Mouse (Mus musculus) liver, embryonic 16.5 days (tissue): ENCODE results near the gene Naa40. TPM values are rescaled to one million over a fixed set of nuclear protein-coding genes. Genes with fewer than 3 reads are reported as not detected.

Experiments
- ATAC-seq: fragments of 200-750 bp; cut with Nextera tagmentation; 2 replicates; pipeline ENCODE4 v1.8.0; 2017; ENCODE audit warnings: low read depth, mild to moderate bottlenecking, moderate number of reproducible peaks, moderate library complexity
- H3K27ac ChIP-seq: fragments of 300-500 bp; sonication (generic); 2 replicates; pipeline ENCODE4 v1.5.1; 2014; ENCODE audit warnings: mild to moderate bottlenecking, low read length
- H3K27me3 ChIP-seq: fragments of 300-500 bp; sonication (generic); 2 replicates; pipeline ENCODE4 v1.6.1; 2014; ENCODE audit warnings: low read depth, low read length, mixed read lengths; ENCODE audit not compliant: control insufficient read depth, insufficient read depth
- H3K36me3 ChIP-seq: fragments of 300-500 bp; sonication (generic); 2 replicates; pipeline ENCODE4 v1.6.1; 2014; ENCODE audit warnings: mild to moderate bottlenecking; ENCODE audit not compliant: control insufficient read depth, insufficient read depth
- H3K4me1 ChIP-seq: fragments of 300-500 bp; sonication (generic); 2 replicates; pipeline ENCODE4 v1.6.1; 2014; ENCODE audit warnings: low read depth, low read length, mixed read lengths; ENCODE audit not compliant: control insufficient read depth
- H3K4me2 ChIP-seq: fragments of 300-500 bp; sonication (generic); 2 replicates; pipeline ENCODE4 v1.6.1; 2014; ENCODE audit warnings: low read depth, low read length, mixed read lengths
- H3K4me3 ChIP-seq: fragments of 300-500 bp; sonication (generic); 2 replicates; pipeline ENCODE4 v1.5.1; 2014; ENCODE audit warnings: low read depth, mild to moderate bottlenecking, low read length
- H3K9ac ChIP-seq: fragments of 300-500 bp; sonication (generic); 2 replicates; pipeline ENCODE4 v1.6.1; 2014; ENCODE audit warnings: low read depth, low read length
- H3K9me3 ChIP-seq: fragments of 300-500 bp; sonication (generic); replicated peaks from 2 replicates; pipeline ENCODE4 v1.6.1; 2016; ENCODE audit warnings: low read length; ENCODE audit not compliant: control insufficient read depth
- WGBS: fragments of 180-500 bp; shearing (Covaris S2); extraction: QIAGEN DNeasy Blood & Tissue Kit; methylation state at CpG from one replicate; pipeline ENCODE4 v1.1.7; 2014; ENCODE audit not compliant: insufficient replicate concordance; 5-methylcytosine and 5-hydroxymethylcytosine counted together
- polyA plus RNA-seq: library from polyadenylated mRNA; unstranded; fragments of >200 nt; fragmentation: Nextera tagmentation; extraction: Ambion mirVana; gene quantifications from 2 replicates; pipeline ENCODE4 v1.2.1, GENCODE M21; 2015

The Naa40 gene
- polyA plus RNA-seq, 1 experiment from 2014 or later = 22.1 TPM

DNA sequence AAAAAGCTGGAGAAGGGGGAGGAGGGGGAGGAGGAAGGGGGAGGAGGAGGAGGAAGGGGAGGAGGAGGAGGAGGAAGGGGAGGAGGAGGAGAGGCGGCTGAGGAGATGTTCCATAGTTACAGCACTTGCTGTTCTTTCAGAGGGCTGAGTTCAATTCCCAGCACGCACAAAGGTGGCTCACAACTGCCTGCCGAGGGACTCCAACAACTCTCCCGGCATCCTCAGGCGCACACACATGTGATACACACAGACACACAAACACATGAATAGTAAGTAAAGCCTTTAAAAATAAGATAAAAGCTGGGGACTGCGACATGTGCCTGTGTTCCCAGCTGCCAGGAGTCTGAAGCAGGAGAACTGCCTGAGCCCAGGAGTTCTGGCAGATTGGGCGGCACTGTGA is 59.5 kb downstream of the Naa40 start:
- no peak overlapping the region for H3K4me3 ChIP-seq
- no peak overlapping the region for H3K4me2 ChIP-seq
- ATAC-seq = no peak
- H3K9me3 ChIP-seq = no peaks in the 10 kb centered on the region
- WGBS = 64% methylated on average over 7 of the region's 7 CpGs
- H3K4me1 ChIP-seq = peaks cover 5% of the 10 kb centered on the region
- H3K27ac ChIP-seq = no peak overlapping the region
- H3K36me3 ChIP-seq = no peaks in the 10 kb centered on the region
- no peak overlapping the region for H3K9ac ChIP-seq
- H3K27me3 ChIP-seq = peaks cover 19% of the 10 kb centered on the region

DNA sequence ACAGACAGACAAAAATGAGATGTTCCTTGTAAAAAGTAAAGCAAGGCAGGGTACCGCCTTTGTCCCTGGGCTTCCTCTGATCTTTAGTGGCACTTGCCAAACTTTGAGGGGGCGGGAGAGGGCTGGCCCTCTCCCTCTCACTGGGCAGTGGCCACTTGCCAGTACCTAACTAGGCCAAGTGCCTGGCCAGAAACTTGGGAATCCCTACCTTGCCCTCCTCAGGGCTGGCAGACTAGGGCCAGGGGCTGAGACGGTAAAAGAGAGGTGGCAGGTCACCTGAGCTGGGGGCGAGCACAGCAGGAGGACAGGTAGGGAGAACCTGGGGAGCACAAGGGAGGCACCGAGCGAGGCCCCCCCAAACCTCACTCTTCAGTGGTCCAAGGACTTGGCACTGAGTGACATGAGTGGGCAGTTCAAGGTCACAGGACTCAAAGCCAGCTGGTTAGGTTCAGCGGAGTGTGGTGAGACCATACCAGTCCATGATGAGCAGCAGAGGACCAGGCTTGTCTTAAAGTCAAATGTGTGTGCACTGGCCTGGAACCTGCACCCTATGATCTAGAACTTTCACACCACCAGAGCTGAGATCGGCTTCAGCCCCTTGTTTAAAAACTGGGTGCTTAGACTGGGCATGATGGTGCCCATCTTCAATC is 60.1 kb downstream of the Naa40 start:
- no peaks in the 10 kb centered on the region for H3K9me3 ChIP-seq
- H3K4me3 ChIP-seq = no peak overlapping the region
- peaks cover 5% of the 10 kb centered on the region for H3K4me1 ChIP-seq
- H3K9ac ChIP-seq = no peak overlapping the region
- peaks cover 19% of the 10 kb centered on the region for H3K27me3 ChIP-seq
- H3K4me2 ChIP-seq = no peak overlapping the region
- ATAC-seq = no peak
- no peak overlapping the region for H3K27ac ChIP-seq
- H3K36me3 ChIP-seq = no peaks in the 10 kb centered on the region
- WGBS = 68% methylated on average over 8 of the region's 8 CpGs

- peaks cover 19% of the 10 kb centered on the region for H3K27me3 ChIP-seq
- 46% methylated on average over 3 of the region's 3 CpGs for WGBS
Measured at GRCm38 (mm10) chr19:7178841-7179452, 62.0 kb downstream of the Naa40 start.

DNA sequence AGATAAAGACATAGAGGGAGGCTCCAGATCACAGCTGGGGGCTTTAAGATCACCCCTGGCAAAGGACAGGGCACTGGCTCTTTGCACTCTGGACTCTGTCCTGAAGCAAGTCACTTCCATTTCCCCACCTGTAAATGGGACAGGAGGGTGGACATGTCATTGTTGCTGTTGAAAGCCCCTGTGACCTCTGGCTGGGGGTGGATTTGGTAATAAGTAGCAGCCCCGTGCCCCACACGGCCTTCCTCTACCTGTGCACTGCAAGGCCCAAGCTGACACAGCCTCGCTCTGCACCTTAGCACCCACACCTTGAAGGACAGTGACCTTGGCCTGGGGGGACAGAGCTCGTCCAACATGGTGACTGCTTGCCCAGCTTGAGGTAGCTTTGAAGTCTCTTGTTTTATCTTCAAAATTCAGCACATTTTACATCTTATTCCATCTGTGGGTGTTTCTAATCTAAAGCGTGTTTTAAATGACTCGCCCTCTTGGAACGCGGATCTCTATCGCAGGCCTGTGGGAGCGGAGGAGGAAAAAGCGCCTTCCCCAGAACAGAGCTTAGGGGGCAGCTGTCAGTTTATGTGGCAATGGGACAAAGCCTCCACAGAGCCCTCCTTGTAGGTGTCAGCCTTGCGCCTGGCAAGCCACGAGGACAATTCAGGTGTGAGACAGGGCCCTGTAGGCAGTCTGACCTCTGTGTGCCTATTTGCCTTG is 63.0 kb downstream of the Naa40 start:
- H3K27me3 ChIP-seq = peaks cover 15% of the 10 kb centered on the region
- peaks cover 5% of the 10 kb centered on the region for H3K4me1 ChIP-seq
- no peak overlapping the region for H3K27ac ChIP-seq
- H3K4me2 ChIP-seq = no peak overlapping the region
- no peak overlapping the region for H3K9ac ChIP-seq
- 61% methylated on average over 13 of the region's 13 CpGs for WGBS
- no peaks in the 10 kb centered on the region for H3K36me3 ChIP-seq
- peak; percentile 37; the same call in 1 of the 2 replicates for ATAC-seq
- no peak overlapping the region for H3K4me3 ChIP-seq
- H3K9me3 ChIP-seq = no peaks in the 10 kb centered on the region

More at GRCm38 (mm10) chr19:7178841-7179452, 62.0 kb downstream of the Naa40 start:
- Histone ChIP-seq H3K27ac (no peak overlapping the region), H3K4me1 (peaks cover 5% of the 10 kb centered on the region), H3K9ac (no peak overlapping the region), H3K4me2 (no peak overlapping the region), H3K9me3 (no peaks in the 10 kb centered on the region), H3K36me3 (no peaks in the 10 kb centered on the region), H3K4me3 (no peak overlapping the region)
- ATAC-seq = no peak

DNA sequence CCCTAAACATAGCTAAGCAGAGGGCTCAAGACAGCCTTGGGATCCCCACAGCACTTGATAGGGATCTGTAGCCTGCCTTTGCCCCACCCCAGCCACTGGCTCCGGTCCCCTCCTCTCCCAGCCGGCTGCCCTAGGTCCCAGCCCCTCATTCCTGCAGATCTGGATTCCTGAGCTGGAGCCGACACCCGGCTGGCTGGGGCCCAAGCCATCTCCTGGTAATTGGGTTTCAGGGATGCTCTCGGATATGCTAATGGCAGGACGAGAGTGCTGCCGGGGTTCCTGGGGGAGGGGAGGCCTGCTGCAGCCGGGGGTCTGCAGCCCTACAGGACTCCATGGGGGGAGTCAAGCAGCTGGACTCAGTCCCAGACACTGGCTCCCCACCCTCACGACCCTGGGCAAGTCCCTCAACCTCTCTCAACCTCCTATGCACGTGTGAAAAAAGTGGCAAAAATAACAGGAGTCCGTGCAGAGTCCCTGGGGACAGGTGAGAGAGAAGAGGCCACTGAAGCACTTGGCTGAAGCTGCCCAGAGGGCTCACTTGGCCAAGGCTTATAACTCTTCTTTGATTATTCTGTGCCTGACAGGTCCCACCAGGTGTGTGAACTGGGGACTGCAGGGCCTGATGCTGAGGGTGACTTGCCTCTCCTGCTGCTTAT is 64.8 kb downstream of the Naa40 start:
- WGBS = 38% methylated on average over 11 of the region's 11 CpGs

More for the DNA sequence above, 64.8 kb downstream of the Naa40 start:
- H3K4me2 ChIP-seq = no peak overlapping the region
- H3K36me3 ChIP-seq = no peaks in the 10 kb centered on the region
- H3K9me3 ChIP-seq = no peaks in the 10 kb centered on the region
- no peak overlapping the region for H3K4me3 ChIP-seq
- peaks cover 2% of the 10 kb centered on the region; the same call in 1 of the 2 replicates for H3K4me1 ChIP-seq
- no peak overlapping the region for H3K9ac ChIP-seq
- peaks cover 4% of the 10 kb centered on the region; the same call in 1 of the 2 replicates for H3K27me3 ChIP-seq
- no peak overlapping the region for H3K27ac ChIP-seq
- ATAC-seq = no peak

Other genes with a start within 250 kb of the Naa40 start
- gene Dnajc4, start 248.6 kb downstream of the Naa40 start, polyA plus RNA-seq = 9.9 and 10.5 TPM in 2 replicates
- 10.1 and 10.5 TPM in 2 replicates for gene Nudt22, start 245.1 kb downstream of the Naa40 start, polyA plus RNA-seq
- 1.6 and 2.5 TPM in 2 replicates for gene Trpt1, start 245.1 kb downstream of the Naa40 start, polyA plus RNA-seq
- gene Fermt3, start 221.7 kb downstream of the Naa40 start, polyA plus RNA-seq = 103 and 105 TPM in 2 replicates
- gene Stip1, start 201.2 kb downstream of the Naa40 start, polyA plus RNA-seq = 103 and 104 TPM in 2 replicates
- gene Macrod1, start 184.4 kb downstream of the Naa40 start, polyA plus RNA-seq = 4.6 and 5.8 TPM in 2 replicates
- 0.09 and 0.19 TPM in 2 replicates for gene Flrt1, start 135.5 kb downstream of the Naa40 start, polyA plus RNA-seq
- 50.0 and 50.9 TPM in 2 replicates for gene Otub1, start 34.9 kb downstream of the Naa40 start, polyA plus RNA-seq
- gene Cox8a, start 23.6 kb downstream of the Naa40 start, polyA plus RNA-seq = 563 and 565 TPM in 2 replicates
- 0.27 and 0.47 TPM in 2 replicates for gene Rcor2, start 26.1 kb upstream of the Naa40 start, polyA plus RNA-seq
- 13.8 and 15.3 TPM in 2 replicates for gene Mark2, start 100.7 kb upstream of the Naa40 start, polyA plus RNA-seq
- gene Spindoc, start 141.8 kb upstream of the Naa40 start, polyA plus RNA-seq = 2.7 and 2.8 TPM in 2 replicates
- 0.55 and 0.61 TPM in 2 replicates for gene 2700081O15Rik, start 176.4 kb upstream of the Naa40 start, polyA plus RNA-seq
- 59.7 and 63.8 TPM in 2 replicates for gene Rtn3, start 242.1 kb upstream of the Naa40 start, polyA plus RNA-seq